Mouse (Mus musculus) neural tube, embryonic 13.5 days (tissue): ENCODE measurements around the gene Slit3. TPM values are rescaled to one million over a fixed set of nuclear protein-coding genes. Genes with fewer than 3 reads are reported as not detected.

Source experiments
- ATAC-seq: fragments of 200-750 bp; cut with Nextera tagmentation; 2 replicates; pipeline ENCODE4 v1.8.0; 2017; ENCODE audit warnings: low read depth, mild to moderate bottlenecking, moderate TSS enrichment, moderate library complexity
- H3K27ac ChIP-seq: fragments of 300-500 bp; sonication (generic); replicated peaks from 2 replicates; pipeline ENCODE4 v1.5.1; 2015; ENCODE audit warnings: moderate library complexity, mild to moderate bottlenecking, inconsistent platforms
- H3K27me3 ChIP-seq: fragments of 300-500 bp; sonication (generic); 2 replicates; pipeline ENCODE4 v1.6.1; 2015; ENCODE audit warnings: mild to moderate bottlenecking, inconsistent platforms
- H3K36me3 ChIP-seq: fragments of 300-500 bp; sonication (generic); 2 replicates; pipeline ENCODE4 v1.6.1; 2015; ENCODE audit warnings: mild to moderate bottlenecking, inconsistent platforms
- H3K4me1 ChIP-seq: fragments of 300-500 bp; sonication (generic); replicated peaks from 2 replicates; pipeline ENCODE4 v1.6.1; 2015; ENCODE audit warnings: inconsistent platforms
- H3K4me2 ChIP-seq: fragments of 300-500 bp; sonication (generic); 2 replicates; pipeline ENCODE4 v1.6.1; 2015; ENCODE audit warnings: inconsistent platforms, mild to moderate bottlenecking, moderate library complexity
- H3K4me3 ChIP-seq: fragments of 300-500 bp; sonication (generic); 2 replicates; pipeline ENCODE4 v1.5.1; 2015; ENCODE audit warnings: mild to moderate bottlenecking, inconsistent platforms
- H3K9ac ChIP-seq: fragments of 300-500 bp; sonication (generic); 2 replicates; pipeline ENCODE4 v1.6.1; 2015; ENCODE audit warnings: moderate library complexity, mild to moderate bottlenecking, inconsistent platforms
- H3K9me3 ChIP-seq: fragments of 300-500 bp; sonication (generic); 2 replicates; pipeline ENCODE4 v1.6.1; 2016; ENCODE audit warnings: inconsistent platforms
- WGBS: fragments of 180-500 bp; shearing (Covaris S2); methylation state at CpG from one replicate; pipeline ENCODE4 v1.1.7; 2015; 5-methylcytosine and 5-hydroxymethylcytosine counted together
- polyA plus RNA-seq: library from polyadenylated mRNA; unstranded; fragments of >200 nt; fragmentation: Nextera tagmentation; extraction: Ambion mirVana; gene quantifications from 2 replicates; pipeline ENCODE4 v1.2.1, GENCODE M21; 2015

Gene Slit3
- polyA plus RNA-seq, 1 experiment from 2014 or later = 31.2 TPM

GRCm38 (mm10) chr11:35679976-35680375 is 559.0 kb downstream of the Slit3 start:
- 87% methylated on average over 5 of the region's 5 CpGs for WGBS
- Histone ChIP-seq H3K4me3 (no peak overlapping the region), H3K9ac (no peak overlapping the region), H3K4me2 (no peak overlapping the region), H3K27ac (no peak overlapping the region), H3K27me3 (no peaks in the 10 kb centered on the region; the same call in 1 of the 2 replicates), H3K36me3 (no peaks in the 10 kb centered on the region), H3K9me3 (no peaks in the 10 kb centered on the region), H3K4me1 (no peaks in the 10 kb centered on the region)
- ATAC-seq = no peak

- H3K27ac ChIP-seq = no peak overlapping the region
- H3K9ac ChIP-seq = no peak overlapping the region
- no peaks in the 10 kb centered on the region; the same call in 1 of the 2 replicates for H3K27me3 ChIP-seq
- ATAC-seq = no peak
- H3K4me3 ChIP-seq = no peak overlapping the region
- H3K4me1 ChIP-seq = no peaks in the 10 kb centered on the region
- H3K36me3 ChIP-seq = 0 out of 2 replicates have a peak, but pooled peaks cover 9% of the 10 kb centered on the region
- 89% methylated on average over 6 of the region's 6 CpGs for WGBS
- H3K9me3 ChIP-seq = no peaks in the 10 kb centered on the region
- H3K4me2 ChIP-seq = no peak overlapping the region
These were observed 566.3 kb downstream of the Slit3 start for GRCm38 (mm10) chr11:35687316-35687715.

- Histone ChIP-seq H3K9ac (no peak overlapping the region), H3K36me3 (0 out of 2 replicates have a peak, but pooled peaks cover 9% of the 10 kb centered on the region), H3K4me1 (no peaks in the 10 kb centered on the region), H3K4me3 (no peak overlapping the region), H3K27me3 (no peaks in the 10 kb centered on the region), H3K27ac (no peak overlapping the region), H3K9me3 (no peaks in the 10 kb centered on the region), H3K4me2 (no peak overlapping the region)
- no peak for ATAC-seq
- WGBS = 56% methylated on average over 7 of the region's 7 CpGs
These were observed 569.7 kb downstream of the Slit3 start for GRCm38 (mm10) chr11:35690515-35691281.

- Histone ChIP-seq H3K4me1 (no peaks in the 10 kb centered on the region), H3K9me3 (no peaks in the 10 kb centered on the region), H3K27me3 (no peaks in the 10 kb centered on the region), H3K4me3 (no peak overlapping the region), H3K4me2 (no peak overlapping the region), H3K36me3 (0 out of 2 replicates have a peak, but pooled peaks cover 9% of the 10 kb centered on the region), H3K27ac (no peak overlapping the region), H3K9ac (no peak overlapping the region)
- peak; percentile 72 for ATAC-seq
- 16% methylated on average over 5 of the region's 5 CpGs for WGBS
These were observed 572.1 kb downstream of the Slit3 start for GRCm38 (mm10) chr11:35693136-35693535.

GRCm38 (mm10) chr11:35693625-35694024 is 572.6 kb downstream of the Slit3 start:
- no peak overlapping the region for H3K9ac ChIP-seq
- no peaks in the 10 kb centered on the region for H3K27me3 ChIP-seq
- H3K36me3 ChIP-seq = 0 out of 2 replicates have a peak, but pooled peaks cover 6% of the 10 kb centered on the region
- no peak overlapping the region for H3K4me3 ChIP-seq
- no peak for ATAC-seq
- no peaks in the 10 kb centered on the region for H3K4me1 ChIP-seq
- H3K27ac ChIP-seq = no peak overlapping the region
- 83% methylated on average over 7 of the region's 7 CpGs for whole genome bisulfite sequencing
- H3K9me3 ChIP-seq = no peaks in the 10 kb centered on the region
- no peak overlapping the region for H3K4me2 ChIP-seq

GRCm38 (mm10) chr11:35697476-35697875 is 576.5 kb downstream of the Slit3 start:
- Histone ChIP-seq H3K4me2 (no peak overlapping the region), H3K27me3 (no peaks in the 10 kb centered on the region), H3K9me3 (no peaks in the 10 kb centered on the region), H3K4me1 (no peaks in the 10 kb centered on the region), H3K27ac (no peak overlapping the region), H3K4me3 (no peak overlapping the region), H3K9ac (no peak overlapping the region), H3K36me3 (no peaks in the 10 kb centered on the region)
- no peak for ATAC-seq
- 91% methylated on average over 7 of the region's 7 CpGs for WGBS

GRCm38 (mm10) chr11:35698901-35699300 is 577.9 kb downstream of the Slit3 start:
- Histone ChIP-seq H3K36me3 (peaks cover 10% of the 10 kb centered on the region), H3K9ac (no peak overlapping the region), H3K4me3 (no peak overlapping the region), H3K27me3 (no peaks in the 10 kb centered on the region), H3K27ac (no peak overlapping the region), H3K9me3 (0 out of 2 replicates have a peak, but pooled peaks cover 6% of the 10 kb centered on the region), H3K4me1 (no peaks in the 10 kb centered on the region), H3K4me2 (no peak overlapping the region)
- WGBS = 91% methylated on average over 5 of the region's 5 CpGs
- ATAC-seq = no peak

- no peaks in the 10 kb centered on the region for H3K27me3 ChIP-seq
- no peak overlapping the region for H3K4me2 ChIP-seq
- 0 out of 2 replicates have a peak, but pooled peaks cover 8% of the 10 kb centered on the region for H3K9me3 ChIP-seq
- no peak overlapping the region for H3K9ac ChIP-seq
- ATAC-seq = no peak
- peaks cover 19% of the 10 kb centered on the region for H3K36me3 ChIP-seq
- no peak overlapping the region for H3K4me3 ChIP-seq
- H3K4me1 ChIP-seq = no peaks in the 10 kb centered on the region
- H3K27ac ChIP-seq = no peak overlapping the region
- 73% methylated on average over 4 of the region's 4 CpGs for WGBS
These were observed 582.4 kb downstream of the Slit3 start for GRCm38 (mm10) chr11:35703471-35703870.

GRCm38 (mm10) chr11:35704381-35704780 is 583.4 kb downstream of the Slit3 start:
- H3K4me2 ChIP-seq = no peak overlapping the region
- H3K9me3 ChIP-seq = 0 out of 2 replicates have a peak, but pooled peaks cover 8% of the 10 kb centered on the region
- no peak overlapping the region for H3K4me3 ChIP-seq
- 95% methylated on average over 13 of the region's 13 CpGs for WGBS
- no peak overlapping the region for H3K9ac ChIP-seq
- H3K4me1 ChIP-seq = no peaks in the 10 kb centered on the region
- H3K27me3 ChIP-seq = no peaks in the 10 kb centered on the region
- H3K27ac ChIP-seq = no peak overlapping the region
- peaks cover 19% of the 10 kb centered on the region for H3K36me3 ChIP-seq
- ATAC-seq = no peak

- Histone ChIP-seq H3K4me2 (no peak overlapping the region), H3K9ac (no peak overlapping the region), H3K4me1 (no peaks in the 10 kb centered on the region), H3K9me3 (0 out of 2 replicates have a peak, but pooled peaks cover 8% of the 10 kb centered on the region), H3K27ac (no peak overlapping the region), H3K4me3 (no peak overlapping the region), H3K36me3 (peaks cover 19% of the 10 kb centered on the region), H3K27me3 (no peaks in the 10 kb centered on the region)
- no peak for ATAC-seq
- WGBS = 94% methylated on average over 5 of the region's 5 CpGs
These were observed 583.9 kb downstream of the Slit3 start for GRCm38 (mm10) chr11:35704927-35705326.

GRCm38 (mm10) chr11:35707431-35707830 is 586.4 kb downstream of the Slit3 start:
- ATAC-seq = no peak
- Histone ChIP-seq H3K27ac (no peak overlapping the region), H3K27me3 (no peaks in the 10 kb centered on the region), H3K4me1 (no peaks in the 10 kb centered on the region), H3K4me3 (no peak overlapping the region), H3K9me3 (0 out of 2 replicates have a peak, but pooled peaks cover 11% of the 10 kb centered on the region), H3K9ac (no peak overlapping the region), H3K4me2 (no peak overlapping the region), H3K36me3 (peaks cover 19% of the 10 kb centered on the region)
- WGBS = 96% methylated on average over 12 of the region's 12 CpGs

- H3K9ac ChIP-seq = no peak overlapping the region
- H3K9me3 ChIP-seq = peaks cover 9% of the 10 kb centered on the region; the same call in 1 of the 2 replicates
- no peak overlapping the region for H3K27ac ChIP-seq
- WGBS = 81% methylated on average over 6 of the region's 6 CpGs
- H3K4me1 ChIP-seq = no peaks in the 10 kb centered on the region
- H3K36me3 ChIP-seq = no peaks in the 10 kb centered on the region
- H3K4me2 ChIP-seq = no peak overlapping the region
- no peak for ATAC-seq
- H3K4me3 ChIP-seq = no peak overlapping the region
- H3K27me3 ChIP-seq = no peaks in the 10 kb centered on the region
These were observed 590.3 kb downstream of the Slit3 start for GRCm38 (mm10) chr11:35711314-35711713.
